Mouse (Mus musculus): Measurements from ENCODE around the gene Camkk1. TPM values are rescaled to one million over a fixed set of nuclear protein-coding genes. Genes with fewer than 3 reads are reported as not detected.

The Camkk1 gene
- polyA plus RNA-seq, 1 experiment from 2014 or later: 6.9 TPM

DNA sequence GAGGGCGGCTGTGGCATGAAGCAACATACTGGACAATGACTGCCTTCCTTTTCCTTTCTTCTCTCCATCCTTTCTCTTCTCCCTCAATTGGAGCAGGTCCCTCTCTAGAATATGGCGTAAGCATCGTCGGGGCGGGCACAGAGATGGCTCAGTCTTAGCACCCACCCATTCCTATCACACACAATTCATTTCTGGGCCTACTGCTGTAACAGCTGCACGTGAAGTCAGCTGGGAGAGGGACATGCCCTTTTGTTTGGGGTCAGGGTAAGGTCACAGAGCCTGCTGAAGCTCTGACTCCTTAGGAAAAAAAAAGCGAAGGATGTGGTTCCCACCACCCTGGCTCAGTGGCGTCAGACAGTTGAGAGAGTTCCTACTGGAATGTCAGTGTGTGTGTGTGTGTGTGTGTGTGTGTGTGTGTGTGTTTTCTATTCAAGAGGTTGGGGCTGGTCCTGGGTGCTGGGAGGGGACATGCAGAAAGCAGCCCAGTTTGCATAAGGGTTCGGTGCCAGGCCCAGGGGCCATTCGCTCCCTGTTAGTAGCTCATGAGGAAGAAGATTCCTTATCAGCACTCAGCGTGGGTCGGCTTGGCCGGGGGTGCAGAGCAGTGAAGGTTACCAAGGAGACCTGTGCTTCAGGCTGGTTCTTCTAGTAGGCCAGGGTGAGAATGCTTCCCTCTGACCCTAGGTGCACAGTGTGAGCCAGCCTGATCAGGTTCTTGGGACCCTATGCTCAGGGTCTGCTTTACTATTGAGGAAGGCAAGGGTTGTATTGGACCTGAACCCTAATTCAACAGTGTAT lies 21.1 kb upstream of the Camkk1 start:
- Histone ChIP-seq H3K27me3 (replicated peaks; ENCODE audit: low read depth, poor library complexity, severe bottlenecking) (0 out of 2 replicates have a peak, but pooled peaks cover 5% of the 10 kb centered on the region), H3K27ac (replicated peaks) (no peak overlapping the region), H3K9me3 (no peaks in the 10 kb centered on the region), H3K4me3 (no peak overlapping the region), H3K4me1 (peaks cover 17% of the 10 kb centered on the region), H3K36me3 (replicated peaks) (no peaks in the 10 kb centered on the region)
- no peak for DNase-seq (ENCODE audit: low spot score)
- WGBS: 73% methylated on average over 13 of the region's 13 CpGs

DNA sequence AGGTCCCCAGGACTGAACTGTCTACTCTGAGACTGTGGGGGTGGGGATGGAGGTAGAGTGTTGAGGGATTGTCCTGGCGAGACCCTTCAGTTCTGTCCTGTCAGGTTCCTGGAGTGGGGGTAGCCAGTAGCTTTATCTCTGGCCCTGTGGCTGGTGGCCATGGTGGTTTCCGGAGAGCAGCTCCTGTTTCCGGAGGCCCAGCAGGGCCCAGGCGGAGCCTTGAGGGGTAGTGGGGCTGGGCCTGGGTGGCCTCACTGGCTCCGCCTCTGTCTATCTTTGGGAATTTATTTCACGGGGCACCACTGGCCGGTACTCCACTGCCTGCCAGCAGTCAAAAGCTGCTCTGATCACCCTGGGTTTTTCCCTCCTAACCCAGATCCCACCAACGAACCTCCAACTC lies 20.0 kb upstream of the Camkk1 start, which contains the start of gene P2rx1:
Gene P2rx1 (plus strand): TSS at position 333 of the 400 bp plus-strand sequence.
- Histone ChIP-seq H3K27me3 (replicated peaks; ENCODE audit: low read depth, poor library complexity, severe bottlenecking) (0 out of 2 replicates have a peak, but pooled peaks cover 5% of the 10 kb centered on the region), H3K4me1 (peaks cover 17% of the 10 kb centered on the region), H3K4me3 (no peak within 1 kb of the TSS), H3K27ac (replicated peaks) (no peak within 1 kb of the TSS), H3K9me3 (no peaks in the 10 kb centered on the region), H3K36me3 (replicated peaks) (no peaks in the 10 kb centered on the region)
- peak; percentile 23 for DNase-seq (ENCODE audit: low spot score)
- WGBS: 56% methylated on average over 8 of the region's 8 CpGs

DNA sequence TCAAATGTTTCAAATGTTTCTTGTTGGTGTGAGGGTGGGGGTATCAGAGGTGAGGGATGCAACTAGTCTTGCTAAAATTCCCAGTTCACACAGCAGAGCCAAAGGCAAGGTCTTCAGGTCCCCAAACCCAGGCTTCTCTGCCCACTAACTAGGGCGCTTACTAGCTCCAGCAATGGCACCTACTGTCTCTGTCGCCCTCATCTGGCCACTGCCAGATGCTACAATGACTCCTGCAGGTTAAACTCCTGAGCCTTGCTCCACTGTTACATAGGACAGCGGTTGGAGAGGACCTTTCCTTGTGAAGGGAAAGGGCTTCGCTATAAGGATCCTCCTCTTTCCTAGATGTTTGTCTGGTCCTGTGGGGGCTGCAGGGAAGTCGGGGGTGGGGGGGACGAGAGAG lies 17.8 kb upstream of the Camkk1 start:
- Histone ChIP-seq H3K27ac (replicated peaks) (no peak overlapping the region), H3K4me1 (peaks cover 17% of the 10 kb centered on the region), H3K4me3 (no peak overlapping the region), H3K36me3 (replicated peaks) (no peaks in the 10 kb centered on the region), H3K27me3 (replicated peaks; ENCODE audit: low read depth, poor library complexity, severe bottlenecking) (0 out of 2 replicates have a peak, but pooled peaks cover 5% of the 10 kb centered on the region), H3K9me3 (no peaks in the 10 kb centered on the region)
- 12% methylated on average over 6 of the region's 6 CpGs for WGBS
- DNase-seq (ENCODE audit: low spot score): peak; percentile 72

DNA sequence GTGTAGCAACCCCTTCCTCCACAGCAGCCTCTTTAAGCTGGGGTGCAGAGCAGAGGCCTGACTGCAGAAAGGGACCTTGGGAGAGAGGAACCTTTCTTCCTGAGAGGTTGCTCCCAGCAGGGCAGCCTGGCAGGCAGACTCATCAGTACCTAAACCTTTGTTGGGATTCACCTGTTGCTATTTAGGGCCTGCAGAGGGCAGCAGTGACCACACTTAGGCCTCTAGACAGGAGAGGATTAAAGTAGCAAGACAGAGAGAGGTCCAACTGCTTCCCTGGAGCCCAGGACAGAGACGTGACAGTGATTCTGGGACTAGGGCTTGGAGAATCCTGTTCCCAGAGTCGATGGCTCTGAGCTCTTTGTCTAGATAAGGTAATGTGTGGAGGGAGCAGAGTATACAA lies 12.4 kb upstream of the Camkk1 start:
- Histone ChIP-seq H3K36me3 (replicated peaks) (no peaks in the 10 kb centered on the region), H3K4me3 (no peak overlapping the region), H3K27ac (replicated peaks) (no peak overlapping the region; the same call in 1 of the 2 replicates), H3K9me3 (no peaks in the 10 kb centered on the region), H3K4me1 (0 out of 2 replicates have a peak, but pooled peaks cover 6% of the 10 kb centered on the region), H3K27me3 (replicated peaks; ENCODE audit: low read depth, poor library complexity, severe bottlenecking) (peaks cover 26% of the 10 kb centered on the region)
- DNase-seq (ENCODE audit: low spot score): peak; percentile 67
- WGBS: 4% methylated on average over 2 of the region's 2 CpGs

DNA sequence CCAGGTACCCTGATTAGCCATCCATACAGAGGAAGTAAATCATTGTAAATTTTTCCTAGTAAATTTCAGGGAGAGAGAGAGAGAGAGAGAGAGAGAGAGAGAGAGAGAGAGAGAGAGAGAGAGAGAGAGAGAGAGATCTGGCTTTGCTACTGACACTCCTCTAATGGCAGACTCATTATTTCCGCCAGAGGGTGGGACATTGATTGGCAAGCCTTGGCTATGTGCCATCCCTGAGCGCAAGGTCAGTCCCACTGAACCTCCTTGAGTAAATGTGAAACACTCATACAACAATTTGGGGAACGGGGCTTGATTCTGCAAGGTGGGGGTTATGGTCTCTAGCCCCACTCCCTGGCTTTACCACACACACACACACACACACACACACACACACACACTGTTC lies 11.7 kb upstream of the Camkk1 start:
- no peak overlapping the region for H3K4me3 ChIP-seq
- no peak overlapping the region for H3K27ac ChIP-seq (replicated peaks)
- H3K9me3 ChIP-seq: no peaks in the 10 kb centered on the region
- H3K27me3 ChIP-seq (replicated peaks; ENCODE audit: low read depth, poor library complexity, severe bottlenecking): peaks cover 23% of the 10 kb centered on the region
- 0 out of 2 replicates have a peak, but pooled peaks cover 6% of the 10 kb centered on the region for H3K4me1 ChIP-seq
- WGBS: 76% methylated on average over 3 of the region's 3 CpGs
- no peaks in the 10 kb centered on the region for H3K36me3 ChIP-seq (replicated peaks)
- no peak for DNase-seq (ENCODE audit: low spot score)

DNA sequence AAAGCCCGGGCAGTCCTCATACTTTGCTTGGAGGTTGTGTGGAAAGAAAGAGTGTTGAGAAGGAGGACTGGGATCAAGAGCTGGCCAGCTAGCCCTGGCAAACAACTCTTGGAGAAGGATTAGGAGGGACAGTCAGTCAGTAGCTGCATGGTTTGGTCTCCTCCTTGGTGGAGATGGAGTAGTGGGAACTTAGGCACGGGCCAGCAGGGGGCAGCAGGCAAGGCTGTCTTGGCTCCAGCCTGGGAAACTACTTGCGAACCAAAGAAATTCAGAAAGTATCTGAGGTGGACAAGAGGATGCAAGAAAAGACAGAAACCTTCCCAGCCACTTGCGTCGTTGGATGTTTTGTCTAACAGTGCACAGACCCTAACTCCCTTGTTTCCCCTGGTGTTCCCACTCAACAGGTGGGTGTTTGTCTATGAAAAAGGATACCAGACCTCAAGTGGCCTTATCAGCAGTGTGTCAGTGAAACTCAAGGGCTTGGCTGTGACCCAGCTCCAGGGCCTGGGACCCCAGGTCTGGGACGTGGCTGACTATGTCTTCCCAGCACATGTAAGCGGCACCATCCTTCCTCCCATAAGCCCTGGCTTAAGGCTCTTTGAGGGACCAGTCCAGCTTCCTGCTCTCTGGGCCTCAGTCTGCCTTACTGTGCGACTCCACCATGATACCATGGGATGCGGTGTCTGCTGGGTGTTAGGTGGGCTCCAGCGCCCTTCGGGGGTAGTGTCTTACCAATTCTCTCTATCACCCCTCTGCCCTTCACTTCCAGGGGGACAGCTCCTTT lies 10.9 kb upstream of the Camkk1 start:
- H3K36me3 ChIP-seq (replicated peaks): no peaks in the 10 kb centered on the region
- H3K27me3 ChIP-seq (replicated peaks; ENCODE audit: low read depth, poor library complexity, severe bottlenecking): peaks cover 23% of the 10 kb centered on the region
- peak; percentile 65 for DNase-seq (ENCODE audit: low spot score)
- WGBS: 66% methylated on average over 11 of the region's 11 CpGs
- H3K27ac ChIP-seq (replicated peaks): no peak overlapping the region
- no peak overlapping the region for H3K4me3 ChIP-seq
- no peaks in the 10 kb centered on the region for H3K9me3 ChIP-seq
- 0 out of 2 replicates have a peak, but pooled peaks cover 6% of the 10 kb centered on the region for H3K4me1 ChIP-seq

DNA sequence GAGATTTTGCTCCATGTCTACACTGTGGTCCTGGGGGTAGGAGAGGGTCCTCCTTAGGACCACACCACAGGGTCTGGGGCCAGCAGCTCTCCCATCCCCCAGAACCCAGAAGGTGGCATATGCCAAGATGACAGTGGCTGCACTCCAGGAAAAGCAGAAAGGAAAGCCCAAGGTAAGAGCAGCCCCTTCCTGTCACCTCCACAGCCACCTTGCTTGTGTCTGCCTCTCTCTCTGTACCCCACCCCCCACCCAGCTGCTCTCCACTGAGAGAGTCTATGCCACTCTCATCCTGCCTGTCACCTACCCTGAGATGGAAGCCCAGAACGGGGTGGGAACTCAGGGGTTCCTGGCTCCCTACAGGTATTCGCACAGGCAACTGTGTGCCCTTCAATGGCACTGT lies 10.0 kb upstream of the Camkk1 start:
- H3K27ac ChIP-seq (replicated peaks): no peak overlapping the region
- 0 out of 2 replicates have a peak, but pooled peaks cover 6% of the 10 kb centered on the region for H3K4me1 ChIP-seq
- H3K27me3 ChIP-seq (replicated peaks; ENCODE audit: low read depth, poor library complexity, severe bottlenecking): peaks cover 23% of the 10 kb centered on the region
- H3K9me3 ChIP-seq: no peaks in the 10 kb centered on the region
- H3K36me3 ChIP-seq (replicated peaks): no peaks in the 10 kb centered on the region
- H3K4me3 ChIP-seq: no peak overlapping the region
- no peak for DNase-seq (ENCODE audit: low spot score)
- 72% methylated on average over 2 of the region's 2 CpGs for WGBS

DNA sequence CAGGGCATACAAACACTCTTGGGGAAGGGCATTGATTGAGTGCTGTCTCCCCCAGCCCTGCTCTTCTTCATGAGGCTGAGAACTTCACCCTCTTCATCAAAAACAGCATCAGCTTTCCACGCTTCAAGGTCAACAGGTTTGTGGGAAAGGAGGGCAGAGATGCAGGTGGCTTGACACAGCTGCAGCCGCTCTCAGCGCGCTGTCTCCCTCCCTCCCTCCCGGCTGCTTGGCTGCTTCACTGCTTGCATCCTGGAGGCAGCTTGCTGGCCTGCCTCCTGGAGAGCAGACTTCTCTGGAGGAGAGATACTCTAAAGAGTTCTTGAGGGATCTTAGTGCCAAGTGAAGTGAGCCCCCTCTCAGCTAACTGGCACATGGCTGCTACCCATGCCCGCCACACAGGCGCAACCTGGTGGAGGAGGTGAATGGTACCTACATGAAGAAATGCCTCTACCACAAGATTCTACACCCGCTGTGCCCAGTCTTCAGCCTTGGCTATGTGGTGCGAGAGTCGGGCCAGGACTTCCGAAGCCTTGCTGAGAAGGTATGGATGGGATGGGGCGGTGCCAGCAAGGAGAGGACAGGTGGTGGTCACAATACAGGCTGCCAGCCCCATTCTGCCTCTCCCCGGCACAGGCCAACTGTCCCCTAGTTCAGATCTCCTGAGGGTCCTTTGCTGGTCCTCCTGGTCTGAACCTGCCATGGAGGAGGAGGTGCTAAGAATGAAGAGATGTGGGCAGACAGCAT lies 9.1 kb upstream of the Camkk1 start:
- no peak for DNase-seq (ENCODE audit: low spot score)
- Histone ChIP-seq H3K36me3 (replicated peaks) (no peaks in the 10 kb centered on the region), H3K27me3 (replicated peaks; ENCODE audit: low read depth, poor library complexity, severe bottlenecking) (peaks cover 24% of the 10 kb centered on the region), H3K9me3 (no peaks in the 10 kb centered on the region), H3K4me1 (0 out of 2 replicates have a peak, but pooled peaks cover 6% of the 10 kb centered on the region), H3K4me3 (no peak overlapping the region), H3K27ac (replicated peaks) (no peak overlapping the region)
- 61% methylated on average over 13 of the region's 13 CpGs for WGBS

DNA sequence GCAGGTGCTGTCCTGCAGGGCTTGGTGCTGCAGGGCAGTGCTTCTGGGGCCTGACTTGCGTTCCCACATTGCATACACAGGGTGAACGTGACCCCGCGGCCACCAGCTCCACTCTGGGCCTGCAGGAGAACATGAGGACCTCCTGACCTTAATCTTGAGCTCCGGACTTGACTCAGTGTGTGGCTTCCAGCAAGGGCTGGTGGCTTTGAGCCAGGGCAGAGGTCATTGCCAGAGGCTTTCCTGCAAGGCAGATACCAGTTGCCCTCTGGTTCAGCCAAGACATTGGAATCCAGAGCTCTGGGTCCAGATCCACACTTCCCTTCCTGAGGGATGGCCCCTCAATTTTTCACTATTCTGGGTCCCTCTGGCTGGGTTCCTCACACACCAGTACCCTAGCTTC lies 4.8 kb upstream of the Camkk1 start:
- Histone ChIP-seq H3K36me3 (replicated peaks) (no peaks in the 10 kb centered on the region), H3K9me3 (no peaks in the 10 kb centered on the region), H3K4me1 (peaks cover 11% of the 10 kb centered on the region), H3K27ac (replicated peaks) (no peak overlapping the region), H3K27me3 (replicated peaks; ENCODE audit: low read depth, poor library complexity, severe bottlenecking) (peaks cover 51% of the 10 kb centered on the region), H3K4me3 (no peak overlapping the region)
- DNase-seq (ENCODE audit: low spot score): no peak
- 71% methylated on average over 5 of the region's 5 CpGs for WGBS

DNA sequence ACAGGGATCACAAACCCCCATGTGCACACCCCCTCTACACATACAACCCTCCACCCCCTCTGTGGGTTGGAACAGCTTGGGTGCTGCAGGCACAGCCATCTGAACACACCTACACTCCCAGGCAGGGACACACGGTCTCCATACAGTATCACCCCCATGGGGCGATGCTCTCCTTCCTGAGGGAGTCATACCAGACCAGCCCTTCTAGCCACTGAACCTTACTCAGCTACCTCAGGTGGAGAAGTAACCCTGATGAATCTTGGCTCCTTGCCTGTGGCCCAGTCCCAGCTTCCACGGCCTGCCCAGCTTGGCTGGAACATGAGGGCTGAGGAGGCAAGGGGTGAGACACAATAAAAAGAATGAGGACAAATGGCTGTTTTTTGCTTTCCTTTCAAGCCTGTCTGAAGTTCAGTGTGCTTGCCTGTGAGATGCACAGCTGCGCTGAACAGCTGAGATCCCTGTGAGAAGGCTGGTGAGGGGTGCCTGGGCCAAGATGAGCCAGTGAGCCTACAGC lies 3.9 kb upstream of the Camkk1 start:
- H3K4me3 ChIP-seq: no peak overlapping the region
- peaks cover 51% of the 10 kb centered on the region for H3K27me3 ChIP-seq (replicated peaks; ENCODE audit: low read depth, poor library complexity, severe bottlenecking)
- WGBS: 90% methylated on average over 4 of the region's 4 CpGs

DNA sequence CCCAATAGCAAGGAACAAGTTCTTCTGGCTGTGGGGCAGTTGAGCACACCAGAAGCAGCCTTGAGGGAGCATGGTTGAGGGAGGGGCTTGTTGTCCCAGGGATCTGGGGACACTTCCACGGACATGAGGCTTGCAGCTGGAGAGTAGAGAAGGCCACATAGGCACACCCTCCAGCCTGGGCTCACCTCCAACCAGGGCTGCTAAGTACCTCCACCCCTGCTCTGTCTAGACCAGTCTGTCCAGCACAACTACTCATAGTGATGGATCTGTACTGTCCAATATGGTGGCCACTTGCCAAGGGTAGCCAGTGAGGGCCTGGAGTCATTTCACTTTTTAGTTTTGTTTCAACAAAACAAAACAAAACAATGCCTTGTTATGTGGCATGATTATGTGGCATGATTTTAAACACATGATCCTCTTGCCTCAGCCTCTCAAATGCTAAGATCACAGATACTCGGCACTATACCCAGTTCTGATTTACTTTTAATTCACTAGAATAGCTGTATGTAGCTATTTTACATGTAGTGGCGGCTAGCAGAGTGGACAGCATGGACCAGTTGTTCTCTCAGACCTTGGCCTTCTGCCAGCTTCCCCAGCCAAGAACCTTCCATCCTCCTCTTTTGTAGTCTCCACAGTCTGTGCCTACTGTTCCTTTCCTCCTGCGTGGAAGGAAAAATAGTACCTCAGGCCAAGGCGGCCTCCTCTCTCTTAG lies 3.3 kb upstream of the Camkk1 start:
- DNase-seq (ENCODE audit: low spot score): no peak
- H3K4me1 ChIP-seq: peaks cover 20% of the 10 kb centered on the region
- no peaks in the 10 kb centered on the region for H3K36me3 ChIP-seq (replicated peaks)
- H3K27ac ChIP-seq (replicated peaks): no peak overlapping the region
- peaks cover 55% of the 10 kb centered on the region for H3K27me3 ChIP-seq (replicated peaks; ENCODE audit: low read depth, poor library complexity, severe bottlenecking)
- no peaks in the 10 kb centered on the region for H3K9me3 ChIP-seq
- no peak overlapping the region for H3K4me3 ChIP-seq
- WGBS: 82% methylated on average over 5 of the region's 5 CpGs

More for the DNA sequence above, 3.9 kb upstream of the Camkk1 start:
- peaks cover 20% of the 10 kb centered on the region for H3K4me1 ChIP-seq
- no peak for DNase-seq (ENCODE audit: low spot score)
- H3K36me3 ChIP-seq (replicated peaks): no peaks in the 10 kb centered on the region
- H3K27ac ChIP-seq (replicated peaks): no peak overlapping the region
- no peaks in the 10 kb centered on the region for H3K9me3 ChIP-seq

DNA sequence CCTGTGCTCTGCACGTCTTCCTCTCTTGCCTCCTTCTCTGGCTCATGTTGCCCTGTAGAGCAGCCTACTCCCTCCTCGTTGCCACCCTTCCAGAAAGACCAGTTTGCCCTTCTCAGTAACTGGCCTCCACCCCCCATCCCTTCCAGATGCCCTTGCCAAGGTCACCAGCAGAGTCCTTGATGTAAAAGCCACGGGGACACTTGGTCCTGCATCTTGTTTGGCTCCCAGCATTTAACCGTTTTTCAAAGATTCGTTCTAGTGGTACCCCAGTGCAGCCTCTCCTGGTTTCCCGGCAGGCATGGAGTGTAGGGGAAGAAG lies 2.7 kb upstream of the Camkk1 start:
- Histone ChIP-seq H3K27ac (replicated peaks) (no peak overlapping the region), H3K27me3 (replicated peaks; ENCODE audit: low read depth, poor library complexity, severe bottlenecking) (peaks cover 60% of the 10 kb centered on the region), H3K36me3 (replicated peaks) (no peaks in the 10 kb centered on the region), H3K9me3 (no peaks in the 10 kb centered on the region), H3K4me1 (peaks cover 20% of the 10 kb centered on the region), H3K4me3 (no peak overlapping the region)
- no peak for DNase-seq (ENCODE audit: low spot score)
- whole genome bisulfite sequencing: 73% methylated on average over 6 of the region's 6 CpGs
